Mouse (Mus musculus): ENCODE measurements at regions not wholly inside any gene's neighbourhood (a gene's known extent, or its start where the extent isn't known, plus 50 kb on each side); places are given as distances from the start of the nearest gene placed in this dataset.

- in situ Hi-C loops (cut with MboI, MseI): no loop called here
These were observed 160.0 kb downstream of the Spata19 start for GRCm38 (mm10) chr9:27556315-27557225.

DNA sequence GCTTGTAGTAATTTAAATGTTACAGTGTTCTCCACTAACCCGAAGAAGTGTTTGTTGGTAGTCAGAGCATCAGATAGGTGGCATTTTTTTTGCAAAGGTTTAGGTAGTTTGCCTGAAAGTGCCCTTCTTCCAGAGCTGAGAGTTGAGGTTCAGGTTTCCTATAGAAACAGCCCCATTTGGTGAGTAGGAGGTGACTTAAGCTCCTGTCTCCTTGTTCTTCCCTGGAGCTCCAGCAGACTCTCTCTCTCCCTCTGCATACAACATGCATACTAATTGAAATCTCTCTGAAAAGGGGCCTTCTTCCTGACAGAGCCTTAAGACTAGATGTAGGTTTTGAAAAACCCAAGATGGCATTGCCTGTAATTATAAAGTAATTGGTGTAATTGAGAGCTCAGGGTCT lies 161.3 kb downstream of the Spata19 start:
- in situ Hi-C loops (cut with MboI, MseI): no loop called here

GRCm38 (mm10) chr9:27558286-27558685 lies 161.7 kb downstream of the Spata19 start:
- in situ Hi-C loops (cut with MboI, MseI): no loop called here

GRCm38 (mm10) chr9:27568372-27569053 lies 171.9 kb downstream of the Spata19 start:
- in situ Hi-C loops (cut with MboI, MseI): no loop called here

GRCm38 (mm10) chr9:27569054-27569387 lies 172.4 kb downstream of the Spata19 start:
- in situ Hi-C loops (cut with MboI, MseI): no loop called here

- in situ Hi-C loops (cut with MboI, MseI): no loop called here
These were observed 173.3 kb upstream of the Opcml start for GRCm38 (mm10) chr9:27617096-27617839.

- in situ Hi-C loops (cut with MboI, MseI): no loop called here
These were observed 155.7 kb upstream of the Opcml start for GRCm38 (mm10) chr9:27634901-27635300.

DNA sequence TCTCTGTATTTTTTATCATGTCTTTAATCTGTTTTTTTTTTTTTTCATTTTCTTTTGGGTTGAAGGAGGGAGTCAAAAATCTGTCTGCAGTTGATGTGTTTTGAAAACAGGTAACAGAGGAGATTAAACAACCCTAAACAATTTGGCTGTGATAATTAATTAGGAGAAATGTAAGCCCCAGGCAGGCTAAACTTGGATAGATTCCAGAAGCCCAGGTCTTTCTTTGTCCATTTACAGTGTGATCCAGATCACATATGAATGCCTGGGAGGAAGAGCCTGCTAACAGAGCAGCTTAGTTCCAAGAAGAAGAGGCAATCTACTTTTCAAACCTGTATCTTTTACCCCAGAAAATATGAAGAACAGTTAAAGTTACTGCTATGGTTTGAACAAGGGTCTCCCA lies 150.0 kb upstream of the Opcml start:
- in situ Hi-C loops (cut with MboI, MseI): no loop called here

DNA sequence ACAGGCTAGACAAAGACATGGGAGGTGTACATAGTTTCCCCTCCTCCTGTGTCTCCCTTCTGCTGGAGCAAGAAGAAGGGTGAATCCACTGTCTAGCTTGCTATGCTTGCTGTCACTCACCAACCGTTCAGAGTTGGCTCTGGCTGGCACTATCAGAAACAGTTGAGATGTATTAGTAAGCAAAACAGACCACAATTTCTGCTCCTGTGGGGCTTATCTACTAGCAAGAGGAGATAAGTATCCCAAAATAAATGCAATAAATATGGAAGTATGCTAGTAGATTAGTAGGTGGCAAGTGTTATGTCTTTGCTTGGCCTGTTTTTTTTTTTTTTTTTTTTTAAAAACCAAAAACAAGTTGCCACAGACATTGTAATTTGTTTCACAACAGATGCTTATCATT lies 147.3 kb upstream of the Opcml start:
- in situ Hi-C loops (cut with MboI, MseI): no loop called here

DNA sequence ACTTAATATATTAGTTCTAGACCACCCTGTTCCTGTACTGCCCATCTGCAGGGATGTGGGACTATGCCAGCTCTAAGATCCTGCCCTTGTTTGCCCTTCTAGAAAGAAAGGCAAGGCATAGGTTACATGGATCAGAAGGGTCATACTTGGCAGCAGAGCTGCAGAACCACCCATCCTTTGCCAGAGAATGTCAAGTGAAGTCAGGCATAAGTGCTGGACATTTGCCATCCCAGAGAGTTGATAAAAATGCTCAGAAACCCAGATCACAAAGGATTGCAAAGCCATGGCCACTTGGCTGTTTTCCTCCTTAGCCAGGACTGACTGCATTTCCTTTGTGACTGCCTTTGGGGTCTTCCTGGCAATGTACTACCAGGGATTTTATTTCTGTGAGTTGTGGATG lies 146.7 kb upstream of the Opcml start:
- in situ Hi-C loops (cut with MboI, MseI): no loop called here

DNA sequence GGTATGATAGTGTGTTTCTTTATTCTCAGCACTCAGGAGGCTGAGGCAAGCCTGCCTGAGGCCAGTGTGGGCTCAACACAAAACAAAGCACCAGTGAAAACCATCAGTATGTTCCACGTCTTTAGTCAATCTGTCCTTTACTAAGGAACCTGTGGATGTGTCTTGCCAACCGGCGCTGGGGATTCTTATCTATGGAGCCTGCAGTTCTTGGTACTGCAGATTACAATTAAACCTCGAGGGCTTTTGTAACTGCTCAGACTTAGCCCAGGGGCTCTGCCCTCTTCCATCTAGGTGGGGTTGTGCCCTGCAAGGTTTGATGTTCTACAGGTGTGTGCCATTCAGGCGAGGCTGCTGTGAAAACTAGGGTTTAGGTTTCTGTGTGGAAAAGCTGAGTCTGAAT lies 145.1 kb upstream of the Opcml start:
- in situ Hi-C loops (cut with MboI, MseI): no loop called here

DNA sequence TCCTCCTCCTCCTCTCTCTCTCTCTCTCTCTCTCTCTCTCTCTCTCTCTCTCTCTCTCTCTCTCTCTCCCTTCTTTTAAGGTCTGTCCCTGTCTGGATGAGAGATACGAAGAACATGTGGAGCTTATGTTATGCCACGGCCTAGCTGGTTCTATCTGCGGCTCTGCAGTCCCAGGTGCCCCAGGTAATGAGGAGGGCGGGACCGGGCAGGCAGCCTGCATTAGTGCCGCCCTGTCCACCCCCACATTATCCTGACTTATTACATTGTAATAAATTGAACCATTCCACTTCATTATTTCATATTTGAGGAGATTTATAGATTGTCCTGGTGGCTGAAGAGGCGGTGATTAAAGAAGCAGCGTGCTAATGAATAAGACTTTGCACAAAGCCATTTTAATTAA lies 144.5 kb upstream of the Opcml start:
- in situ Hi-C loops (cut with MboI, MseI): no loop called here

- in situ Hi-C loops (cut with MboI, MseI): no loop called here
These were observed 143.6 kb upstream of the Opcml start for GRCm38 (mm10) chr9:27646956-27647355.

GRCm38 (mm10) chr9:27658001-27658400 lies 132.6 kb upstream of the Opcml start:
- in situ Hi-C loops (cut with MboI, MseI): loop anchor here (10.0 kb wide), 1 partner anchor 1377 kb away; no protein-coding TSS in a partner anchor

DNA sequence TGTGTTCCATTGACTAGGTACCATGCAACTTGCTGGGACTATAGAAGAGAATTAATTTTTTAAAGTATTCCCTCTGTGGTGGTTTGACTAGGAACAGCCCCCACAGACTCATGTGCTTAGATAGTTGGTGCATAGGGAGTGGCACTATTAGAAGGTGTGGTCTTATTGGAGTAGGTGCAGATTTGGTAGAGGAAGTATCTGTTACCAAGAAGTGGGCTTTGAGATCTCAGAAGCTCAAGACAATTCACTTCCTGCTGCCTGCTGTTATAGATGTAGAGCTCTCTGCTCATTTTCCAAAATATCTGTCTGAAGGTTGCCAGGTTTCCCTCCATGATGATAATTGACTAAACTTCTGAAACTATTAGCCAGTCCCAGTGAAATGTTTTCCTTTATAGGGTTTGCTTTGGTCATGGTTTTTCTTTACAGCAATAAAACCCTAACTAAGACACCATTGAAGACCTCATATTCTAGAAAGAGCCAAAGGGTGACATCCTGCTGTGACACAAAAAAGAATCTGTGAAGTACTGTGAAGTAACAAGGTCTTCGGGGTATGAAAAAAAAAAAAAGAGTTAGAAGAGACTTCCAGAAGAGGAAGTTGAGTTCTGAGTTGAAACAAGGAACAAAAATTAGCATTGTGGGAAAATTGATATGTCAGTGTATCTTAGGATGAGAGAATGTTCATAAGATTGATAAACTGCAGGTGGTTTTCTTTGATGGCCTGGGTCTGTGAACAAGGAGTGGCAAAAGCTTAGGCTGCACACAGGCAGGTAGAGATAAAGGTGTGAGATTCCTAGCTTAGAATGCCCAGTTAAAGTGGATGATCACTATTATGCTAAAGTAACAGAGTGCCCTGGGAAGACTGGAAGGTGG lies 128.9 kb upstream of the Opcml start:
- in situ Hi-C loops (cut with MboI, MseI): no loop called here

DNA sequence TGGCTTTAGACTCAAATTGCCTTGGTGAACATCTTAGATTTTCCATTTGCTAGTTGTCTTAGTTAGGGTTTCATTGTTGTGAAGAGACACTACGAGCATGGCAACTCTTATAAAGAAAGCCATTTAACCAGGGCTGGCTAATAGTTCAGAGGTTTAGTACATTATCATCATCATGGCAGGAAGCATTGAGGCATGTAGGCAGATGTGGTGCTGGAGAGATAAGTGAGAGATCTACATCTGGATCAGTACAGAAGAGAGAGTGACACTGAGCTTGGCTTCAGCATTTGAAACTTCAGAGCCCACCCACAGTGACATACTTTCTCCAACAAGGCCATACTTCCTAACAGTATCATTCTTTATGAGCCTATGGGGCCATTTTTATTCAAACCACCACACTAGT lies 127.3 kb upstream of the Opcml start:
- in situ Hi-C loops (cut with MboI, MseI): no loop called here

- in situ Hi-C loops (cut with MboI, MseI): no loop called here
These were observed 124.9 kb upstream of the Opcml start for GRCm38 (mm10) chr9:27665659-27666058.

GRCm38 (mm10) chr9:27670032-27670740 lies 120.4 kb upstream of the Opcml start:
- in situ Hi-C loops (cut with MboI, MseI): no loop called here

DNA sequence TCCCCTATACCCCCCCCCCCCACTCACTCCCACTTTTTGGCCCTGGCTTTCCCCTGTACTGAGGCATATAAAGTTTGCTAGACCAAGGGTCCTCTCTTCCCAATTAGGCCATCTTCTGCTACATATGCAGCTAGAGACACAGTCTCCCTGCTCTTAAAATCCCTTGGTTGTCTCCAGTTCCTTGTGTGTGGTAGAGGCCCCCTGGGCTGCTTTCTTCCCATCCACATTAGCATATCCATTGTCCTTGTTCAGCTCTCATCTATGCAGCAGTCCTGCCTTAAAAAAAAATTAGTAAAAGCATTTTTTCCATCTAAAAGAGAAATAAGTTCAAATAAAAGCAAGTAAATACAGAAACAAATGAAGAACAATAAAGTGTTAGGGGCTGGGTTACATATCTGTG lies 105.2 kb upstream of the Opcml start:
- in situ Hi-C loops (cut with MboI, MseI): no loop called here

- in situ Hi-C loops (cut with MboI, MseI): no loop called here
These were observed 99.0 kb upstream of the Opcml start for GRCm38 (mm10) chr9:27691616-27692015.

- in situ Hi-C loops (cut with MboI, MseI): no loop called here
These were observed 97.8 kb upstream of the Opcml start for GRCm38 (mm10) chr9:27692751-27693150.

Data from T-helper 2 cell (primary cell).